Mouse (Mus musculus): ENCODE results near the gene Macf1. TPM values are rescaled to one million over a fixed set of nuclear protein-coding genes. Genes with fewer than 3 reads are reported as not detected.

Macf1 gene
- polyA plus RNA-seq, 1 experiment from 2014 or later, result 114 TPM

DNA sequence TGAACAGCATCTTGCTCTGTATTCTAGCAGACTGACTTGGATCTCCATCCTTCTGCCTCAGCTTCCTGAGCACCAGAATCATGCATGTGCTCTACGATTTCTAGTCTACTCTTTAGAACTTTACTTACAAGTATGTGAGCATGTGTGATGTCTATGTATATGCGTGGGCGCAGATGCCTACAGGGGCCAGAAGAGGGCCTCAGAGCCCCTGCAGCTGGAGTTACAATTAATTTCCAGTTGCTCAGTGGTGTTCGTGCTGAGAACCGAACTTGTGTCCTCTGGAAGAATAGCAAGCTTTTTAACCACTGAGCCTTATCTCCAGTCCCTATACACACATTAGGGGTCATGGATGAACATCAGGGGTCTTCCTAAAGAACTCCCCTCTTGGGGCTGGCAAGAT is 23.2 kb upstream of the Macf1 start:
- WGBS, result 94% methylated on average over 5 of the region's 5 CpGs
- Histone ChIP-seq H3K9ac (ENCODE audit: low read depth, low read length) (no peak overlapping the region), H3K9me3 (ENCODE audit: control insufficient read depth, low read length) (no peaks in the 10 kb centered on the region), H3K4me1 (replicated peaks; ENCODE audit: control insufficient read depth, insufficient read depth, low read length) (no peaks in the 10 kb centered on the region), H3K27me3 (ENCODE audit: control insufficient read depth, insufficient read depth, low read length) (no peaks in the 10 kb centered on the region), H3K36me3 (ENCODE audit: control insufficient read depth, insufficient read depth, low read length) (no peaks in the 10 kb centered on the region), H3K4me2 (replicated peaks; ENCODE audit: low read depth, low read length) (no peak overlapping the region), H3K4me3 (ENCODE audit: low read depth, low read length) (no peak overlapping the region), H3K27ac (ENCODE audit: low read depth, low read length) (no peak overlapping the region)
- DNase-seq (ENCODE audit: low spot score) (no peak), ATAC-seq (ENCODE audit: low FRiP score) (no peak)

DNA sequence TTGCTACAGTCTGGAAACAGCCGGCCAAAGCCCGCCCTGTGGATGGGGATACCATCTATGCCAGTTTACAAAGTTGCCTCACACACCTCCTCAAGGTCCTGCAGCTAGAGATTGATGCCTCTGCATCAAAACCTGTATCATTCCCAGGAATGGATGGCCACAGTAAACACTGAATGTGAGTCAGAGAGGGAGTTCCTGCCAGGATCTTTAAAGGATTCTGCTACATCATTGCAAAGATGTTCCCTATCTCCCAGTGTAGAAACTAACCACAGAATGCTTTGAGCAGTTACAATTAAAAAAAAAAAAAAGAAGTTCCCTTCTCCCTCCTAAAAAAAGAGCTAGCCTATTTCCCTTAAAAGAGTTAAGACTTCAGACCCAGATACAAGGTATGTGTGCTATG is 21.2 kb upstream of the Macf1 start:
- ATAC-seq (ENCODE audit: low FRiP score) (no peak), DNase-seq (ENCODE audit: low spot score) (no peak)
- Histone ChIP-seq H3K27ac (ENCODE audit: low read depth, low read length) (no peak overlapping the region), H3K4me3 (ENCODE audit: low read depth, low read length) (no peak overlapping the region), H3K4me2 (replicated peaks; ENCODE audit: low read depth, low read length) (no peak overlapping the region), H3K36me3 (ENCODE audit: control insufficient read depth, insufficient read depth, low read length) (no peaks in the 10 kb centered on the region), H3K4me1 (replicated peaks; ENCODE audit: control insufficient read depth, insufficient read depth, low read length) (no peaks in the 10 kb centered on the region), H3K9me3 (ENCODE audit: control insufficient read depth, low read length) (no peaks in the 10 kb centered on the region), H3K27me3 (ENCODE audit: control insufficient read depth, insufficient read depth, low read length) (no peaks in the 10 kb centered on the region), H3K9ac (ENCODE audit: low read depth, low read length) (no peak overlapping the region)
- WGBS, result 85% methylated on average over 2 of the region's 2 CpGs

DNA sequence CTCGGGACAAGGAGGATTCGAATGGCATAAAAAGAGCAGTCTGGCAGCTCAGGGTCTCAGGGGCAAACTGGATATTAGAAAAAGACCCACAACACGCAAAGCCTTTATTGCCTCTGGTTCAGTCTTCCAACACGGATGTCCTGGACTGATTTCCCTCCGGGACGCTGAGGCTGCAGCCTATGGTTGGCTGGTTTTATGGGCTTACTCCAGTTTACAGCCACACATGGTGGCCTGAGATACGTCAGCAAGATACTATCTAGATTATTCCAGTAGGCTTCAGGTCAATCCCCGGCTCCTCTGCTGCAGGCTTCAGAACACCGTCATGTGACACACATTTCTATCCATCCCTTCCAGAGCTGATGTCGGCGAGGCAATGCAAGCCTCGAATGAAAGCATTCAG is 9.2 kb upstream of the Macf1 start:
- Histone ChIP-seq H3K27me3 (ENCODE audit: control insufficient read depth, insufficient read depth, low read length) (no peaks in the 10 kb centered on the region), H3K4me3 (ENCODE audit: low read depth, low read length) (no peak overlapping the region), H3K9me3 (ENCODE audit: control insufficient read depth, low read length) (no peaks in the 10 kb centered on the region), H3K4me2 (replicated peaks; ENCODE audit: low read depth, low read length) (no peak overlapping the region), H3K36me3 (ENCODE audit: control insufficient read depth, insufficient read depth, low read length) (no peaks in the 10 kb centered on the region), H3K4me1 (replicated peaks; ENCODE audit: control insufficient read depth, insufficient read depth, low read length) (no peaks in the 10 kb centered on the region), H3K27ac (ENCODE audit: low read depth, low read length) (no peak overlapping the region), H3K9ac (ENCODE audit: low read depth, low read length) (no peak overlapping the region)
- no peak for ATAC-seq (ENCODE audit: low FRiP score)
- no peak for DNase-seq (ENCODE audit: low spot score)
- 82% methylated on average over 12 of the region's 12 CpGs for WGBS

GRCm38 (mm10) chr4:123692071-123692470 is 7.9 kb upstream of the Macf1 start:
- Histone ChIP-seq H3K36me3 (ENCODE audit: control insufficient read depth, insufficient read depth, low read length) (no peaks in the 10 kb centered on the region), H3K9ac (ENCODE audit: low read depth, low read length) (no peak overlapping the region), H3K27me3 (ENCODE audit: control insufficient read depth, insufficient read depth, low read length) (no peaks in the 10 kb centered on the region), H3K27ac (ENCODE audit: low read depth, low read length) (no peak overlapping the region), H3K4me2 (replicated peaks; ENCODE audit: low read depth, low read length) (no peak overlapping the region), H3K4me3 (ENCODE audit: low read depth, low read length) (no peak overlapping the region), H3K9me3 (ENCODE audit: control insufficient read depth, low read length) (no peaks in the 10 kb centered on the region), H3K4me1 (replicated peaks; ENCODE audit: control insufficient read depth, insufficient read depth, low read length) (no peaks in the 10 kb centered on the region)
- no peak for DNase-seq (ENCODE audit: low spot score)
- ATAC-seq (ENCODE audit: low FRiP score), result no peak
- 81% methylated on average over 3 of the region's 3 CpGs for WGBS

DNA sequence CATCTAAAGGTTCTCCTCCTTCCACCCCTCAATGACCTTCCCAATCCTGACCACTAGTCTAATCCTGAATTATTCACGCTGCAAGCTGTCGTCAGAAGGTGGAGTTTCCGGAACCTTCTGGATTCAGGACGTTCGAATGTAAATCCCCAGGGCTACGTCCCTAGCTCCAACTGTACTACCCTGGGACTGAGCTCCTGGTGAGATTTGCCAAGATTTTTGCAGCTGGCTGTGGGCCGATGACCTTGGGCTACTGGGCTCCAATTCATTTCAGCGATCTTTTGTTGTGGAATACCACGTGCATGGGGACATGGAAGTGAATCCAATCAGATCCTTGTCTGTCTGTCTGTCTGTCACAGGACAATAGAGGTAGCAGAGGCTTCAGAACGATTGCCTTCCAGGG is 6.2 kb upstream of the Macf1 start:
- no peaks in the 10 kb centered on the region for H3K27me3 ChIP-seq (ENCODE audit: control insufficient read depth, insufficient read depth, low read length)

GRCm38 (mm10) chr4:123687025-123687781 is 3.0 kb upstream of the Macf1 start:
- ATAC-seq (ENCODE audit: low FRiP score), result peak; percentile 67
- Histone ChIP-seq H3K9ac (ENCODE audit: low read depth, low read length) (peak overlapping the region; percentile 89), H3K27me3 (ENCODE audit: control insufficient read depth, insufficient read depth, low read length) (no peaks in the 10 kb centered on the region), H3K36me3 (ENCODE audit: control insufficient read depth, insufficient read depth, low read length) (no peaks in the 10 kb centered on the region), H3K4me3 (ENCODE audit: low read depth, low read length) (peak overlapping the region; percentile 76), H3K4me2 (replicated peaks; ENCODE audit: low read depth, low read length) (peak overlapping the region; percentile 100), H3K9me3 (ENCODE audit: control insufficient read depth, low read length) (no peaks in the 10 kb centered on the region), H3K27ac (ENCODE audit: low read depth, low read length) (peak overlapping the region; percentile 89), H3K4me1 (replicated peaks; ENCODE audit: control insufficient read depth, insufficient read depth, low read length) (peaks cover 4% of the 10 kb centered on the region)
- WGBS, result 1% methylated on average over 34 of the region's 89 CpGs
- DNase-seq (ENCODE audit: low spot score), result peak; percentile 62

More for the DNA sequence above, 6.2 kb upstream of the Macf1 start:
- Histone ChIP-seq H3K9me3 (ENCODE audit: control insufficient read depth, low read length) (no peaks in the 10 kb centered on the region), H3K27ac (ENCODE audit: low read depth, low read length) (no peak overlapping the region), H3K4me3 (ENCODE audit: low read depth, low read length) (no peak overlapping the region), H3K9ac (ENCODE audit: low read depth, low read length) (no peak overlapping the region), H3K4me1 (replicated peaks; ENCODE audit: control insufficient read depth, insufficient read depth, low read length) (peaks cover 4% of the 10 kb centered on the region), H3K36me3 (ENCODE audit: control insufficient read depth, insufficient read depth, low read length) (no peaks in the 10 kb centered on the region), H3K4me2 (replicated peaks; ENCODE audit: low read depth, low read length) (no peak overlapping the region)
- ATAC-seq (ENCODE audit: low FRiP score) (no peak), DNase-seq (ENCODE audit: low spot score) (no peak)
- 83% methylated on average over 10 of the region's 10 CpGs for WGBS

DNA sequence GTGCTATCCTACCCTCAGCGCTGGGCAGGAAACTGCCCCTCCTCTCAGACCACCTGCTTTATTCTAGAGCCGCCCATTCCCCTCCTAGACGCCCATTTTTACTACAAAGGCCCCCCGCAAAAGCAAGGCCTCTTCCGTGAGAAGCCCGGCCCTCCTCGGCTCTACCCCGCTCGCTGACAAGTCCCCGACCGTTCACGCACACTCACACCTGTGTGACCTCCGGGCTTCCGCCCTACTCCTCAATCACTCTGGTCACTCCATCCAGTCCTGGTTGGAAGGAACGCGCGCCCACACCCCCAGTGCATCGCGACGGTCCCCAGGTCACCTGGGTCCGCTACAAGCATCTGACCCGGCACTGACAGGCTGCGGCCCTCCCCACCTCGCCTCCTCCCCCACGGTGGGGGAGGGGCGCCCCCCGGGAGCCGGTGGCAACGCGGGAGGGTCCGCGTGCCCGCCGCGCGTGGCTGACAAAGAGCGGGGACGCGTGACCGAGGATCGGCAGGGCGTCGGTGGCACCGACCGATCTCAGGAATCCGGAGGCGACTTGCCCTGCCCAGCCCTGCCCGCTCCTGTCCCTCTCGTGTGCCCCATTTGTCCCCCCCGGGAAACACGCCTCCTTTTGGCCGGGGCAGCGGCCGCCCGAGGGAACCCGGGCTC is 2.3 kb upstream of the Macf1 start:
- WGBS, result under 1% methylated on average over 48 of the region's 56 CpGs
- H3K27ac ChIP-seq (ENCODE audit: low read depth, low read length), result peak overlapping the region; percentile 89

GRCm38 (mm10) chr4:123685506-123686242 is 1.5 kb upstream of the Macf1 start:
- peak overlapping the region; percentile 89; the same call in 1 of the 2 replicates for H3K9ac ChIP-seq (ENCODE audit: low read depth, low read length)
- H3K36me3 ChIP-seq (ENCODE audit: control insufficient read depth, insufficient read depth, low read length), result no peaks in the 10 kb centered on the region
- DNase-seq (ENCODE audit: low spot score) (peak; percentile 9), ATAC-seq (ENCODE audit: low FRiP score) (no peak)
- H3K4me3 ChIP-seq (ENCODE audit: low read depth, low read length), result peak overlapping the region; percentile 76
- H3K4me2 ChIP-seq (replicated peaks; ENCODE audit: low read depth, low read length), result peak overlapping the region; percentile 100
- H3K27me3 ChIP-seq (ENCODE audit: control insufficient read depth, insufficient read depth, low read length), result no peaks in the 10 kb centered on the region
- 47% methylated on average over 8 of the region's 8 CpGs for WGBS
- H3K27ac ChIP-seq (ENCODE audit: low read depth, low read length), result no peak overlapping the region
- H3K4me1 ChIP-seq (replicated peaks; ENCODE audit: control insufficient read depth, insufficient read depth, low read length), result peaks cover 4% of the 10 kb centered on the region
- H3K9me3 ChIP-seq (ENCODE audit: control insufficient read depth, low read length), result no peaks in the 10 kb centered on the region

More for the DNA sequence above, 2.3 kb upstream of the Macf1 start:
- Histone ChIP-seq H3K27me3 (ENCODE audit: control insufficient read depth, insufficient read depth, low read length) (no peaks in the 10 kb centered on the region), H3K4me2 (replicated peaks; ENCODE audit: low read depth, low read length) (peak overlapping the region; percentile 100), H3K36me3 (ENCODE audit: control insufficient read depth, insufficient read depth, low read length) (no peaks in the 10 kb centered on the region), H3K4me1 (replicated peaks; ENCODE audit: control insufficient read depth, insufficient read depth, low read length) (peaks cover 4% of the 10 kb centered on the region), H3K9ac (ENCODE audit: low read depth, low read length) (peak overlapping the region; percentile 89), H3K9me3 (ENCODE audit: control insufficient read depth, low read length) (no peaks in the 10 kb centered on the region), H3K4me3 (ENCODE audit: low read depth, low read length) (peak overlapping the region; percentile 76)
- ATAC-seq (ENCODE audit: low FRiP score), result peak; percentile 63
- peak; percentile 58 for DNase-seq (ENCODE audit: low spot score)
